Mouse (Mus musculus) heart, embryonic 12.5 days (tissue): ENCODE measurements around the gene Pard3b. TPM values are rescaled to one million over a fixed set of nuclear protein-coding genes. Genes with fewer than 3 reads are reported as not detected.

ENCODE experiments used
- ATAC-seq: fragments of 200-750 bp; cut with Nextera tagmentation; 2 replicates; pipeline ENCODE4 v1.8.0; 2017; ENCODE audit warnings: moderate TSS enrichment, moderate library complexity; ENCODE audit not compliant: insufficient number of reproducible peaks, low FRiP score
- H3K27ac ChIP-seq: fragments of 300-500 bp; sonication (generic); 2 replicates; pipeline ENCODE4 v1.5.1; 2016; ENCODE audit warnings: mild to moderate bottlenecking, moderate library complexity; ENCODE audit not compliant: poor library complexity, severe bottlenecking
- H3K27me3 ChIP-seq: fragments of 300-500 bp; sonication (generic); replicated peaks from 2 replicates; pipeline ENCODE4 v1.6.1; 2016; ENCODE audit warnings: mild to moderate bottlenecking, moderate library complexity
- H3K36me3 ChIP-seq: fragments of 300-500 bp; sonication (generic); 2 replicates; pipeline ENCODE4 v1.6.1; 2016; ENCODE audit warnings: mild to moderate bottlenecking, moderate library complexity
- H3K4me1 ChIP-seq: fragments of 300-500 bp; sonication (generic); replicated peaks from 2 replicates; pipeline ENCODE4 v1.6.1; 2016; ENCODE audit warnings: mild to moderate bottlenecking
- H3K4me2 ChIP-seq: fragments of 300-500 bp; sonication (generic); 2 replicates; pipeline ENCODE4 v1.6.1; 2016; ENCODE audit warnings: mild to moderate bottlenecking, moderate library complexity
- H3K4me3 ChIP-seq: fragments of 300-500 bp; sonication (generic); 2 replicates; pipeline ENCODE4 v1.5.1; 2016; ENCODE audit warnings: mild to moderate bottlenecking
- H3K9ac ChIP-seq: fragments of 300-500 bp; sonication (generic); 2 replicates; pipeline ENCODE4 v1.6.1; 2016; ENCODE audit warnings: mild to moderate bottlenecking, moderate library complexity
- H3K9me3 ChIP-seq: fragments of 300-500 bp; sonication (generic); replicated peaks from 2 replicates; pipeline ENCODE4 v1.6.1; 2016; ENCODE audit warnings: mild to moderate bottlenecking, moderate library complexity
- WGBS: fragments of 180-500 bp; shearing (Covaris S2); methylation state at CpG from one replicate; pipeline ENCODE4 v1.1.7; 2016; 5-methylcytosine and 5-hydroxymethylcytosine counted together
- polyA plus RNA-seq: library from polyadenylated mRNA; unstranded; fragments of >200 nt; fragmentation: Nextera tagmentation; extraction: Ambion mirVana; gene quantifications from 2 replicates; pipeline ENCODE4 v1.2.1, GENCODE M21; 2016

Gene Pard3b
- polyA plus RNA-seq, 1 experiment from 2014 or later = 16.0 TPM

DNA sequence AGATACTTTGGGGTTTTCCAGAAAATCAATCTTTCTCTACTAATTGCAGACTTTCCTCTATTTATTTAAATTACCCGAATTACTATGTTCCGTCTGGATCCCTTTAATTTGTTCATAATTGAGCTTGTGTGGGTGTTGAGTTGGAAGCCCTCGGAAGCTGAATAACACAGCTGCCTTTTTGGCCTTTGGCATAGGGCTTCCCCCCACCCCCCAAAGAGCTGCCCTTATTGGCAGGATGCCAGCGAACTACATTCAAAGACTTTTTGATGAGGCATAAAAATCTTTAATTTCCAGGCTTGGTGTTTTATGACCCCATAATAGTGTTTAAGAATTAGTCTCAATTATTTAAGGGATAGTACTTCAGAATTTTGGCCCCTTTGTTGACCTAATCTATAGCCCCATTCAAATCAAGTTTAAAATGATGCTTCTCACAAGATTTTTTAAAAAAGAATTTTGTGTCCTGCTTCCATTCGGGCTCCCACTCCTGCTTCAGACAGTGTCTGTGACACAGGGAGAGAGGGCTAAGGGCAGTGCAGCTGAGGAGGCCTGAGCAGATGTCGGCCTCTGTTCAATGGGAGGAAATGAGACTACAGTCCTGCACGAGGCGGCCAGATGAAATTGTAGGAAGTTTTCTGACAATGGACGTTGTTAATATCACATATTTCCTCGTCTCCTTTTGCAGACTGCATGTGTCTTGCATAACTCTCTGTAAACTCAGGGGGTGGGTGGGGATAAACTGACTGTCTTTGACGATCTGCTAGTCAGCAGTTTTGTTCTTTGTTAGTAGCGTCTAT, 605.8 kb downstream of the Pard3b start:
- Histone ChIP-seq H3K36me3 (no peaks in the 10 kb centered on the region), H3K9ac (no peak overlapping the region), H3K4me1 (no peaks in the 10 kb centered on the region), H3K4me3 (no peak overlapping the region), H3K27ac (no peak overlapping the region), H3K27me3 (no peaks in the 10 kb centered on the region), H3K4me2 (no peak overlapping the region), H3K9me3 (no peaks in the 10 kb centered on the region)
- WGBS = 58% methylated on average over 12 of the region's 12 CpGs
- no peak for ATAC-seq

DNA sequence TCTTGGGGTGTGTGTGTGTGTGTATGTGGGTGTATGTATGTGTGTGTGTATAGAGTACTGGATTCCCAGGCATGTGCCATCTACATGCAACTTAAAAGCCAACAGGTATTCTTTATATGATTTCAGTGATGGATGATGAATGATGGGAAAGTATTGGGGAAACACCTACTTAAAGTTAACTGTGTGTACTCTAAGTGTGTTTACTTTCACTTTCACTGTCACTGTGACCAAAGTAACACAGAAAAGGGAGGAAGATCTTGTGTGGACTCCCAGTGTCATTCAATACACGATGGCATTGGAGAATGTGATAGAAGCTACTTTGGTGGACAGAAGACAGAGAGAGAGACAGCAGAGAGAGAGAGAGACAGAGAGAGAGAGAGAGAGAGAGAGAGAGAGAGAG, 613.8 kb downstream of the Pard3b start:
- Histone ChIP-seq H3K4me2 (no peak overlapping the region), H3K27me3 (no peaks in the 10 kb centered on the region), H3K9ac (no peak overlapping the region), H3K36me3 (no peaks in the 10 kb centered on the region), H3K27ac (no peak overlapping the region), H3K9me3 (no peaks in the 10 kb centered on the region), H3K4me3 (no peak overlapping the region), H3K4me1 (no peaks in the 10 kb centered on the region)
- ATAC-seq = no peak
- 88% methylated on average over 1 of the region's 1 CpGs for WGBS

DNA sequence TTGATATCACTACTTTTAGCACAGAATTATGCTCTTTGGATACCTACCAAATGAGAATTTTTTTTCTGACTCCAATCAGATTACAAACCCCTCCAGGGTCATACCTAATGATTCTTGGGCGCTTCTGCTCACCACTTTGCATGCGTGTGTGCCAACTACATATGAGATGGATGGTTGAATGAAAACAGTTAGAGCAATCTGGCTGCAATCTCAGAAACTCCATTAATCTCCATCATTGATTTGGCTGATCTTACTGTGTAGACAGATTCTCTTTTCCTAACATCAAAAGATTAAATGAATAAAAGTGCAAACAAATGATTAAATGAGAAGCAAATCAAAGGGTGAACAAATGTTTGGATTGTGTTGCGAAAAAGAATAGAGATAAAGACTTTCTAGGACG, 615.7 kb downstream of the Pard3b start:
- Histone ChIP-seq H3K4me1 (0 out of 2 replicates have a peak, but pooled peaks cover 2% of the 10 kb centered on the region), H3K4me3 (no peak overlapping the region), H3K27ac (no peak overlapping the region), H3K4me2 (no peak overlapping the region), H3K36me3 (no peaks in the 10 kb centered on the region), H3K9me3 (no peaks in the 10 kb centered on the region), H3K27me3 (no peaks in the 10 kb centered on the region), H3K9ac (no peak overlapping the region)
- 77% methylated on average over 4 of the region's 4 CpGs for WGBS
- no peak for ATAC-seq

DNA sequence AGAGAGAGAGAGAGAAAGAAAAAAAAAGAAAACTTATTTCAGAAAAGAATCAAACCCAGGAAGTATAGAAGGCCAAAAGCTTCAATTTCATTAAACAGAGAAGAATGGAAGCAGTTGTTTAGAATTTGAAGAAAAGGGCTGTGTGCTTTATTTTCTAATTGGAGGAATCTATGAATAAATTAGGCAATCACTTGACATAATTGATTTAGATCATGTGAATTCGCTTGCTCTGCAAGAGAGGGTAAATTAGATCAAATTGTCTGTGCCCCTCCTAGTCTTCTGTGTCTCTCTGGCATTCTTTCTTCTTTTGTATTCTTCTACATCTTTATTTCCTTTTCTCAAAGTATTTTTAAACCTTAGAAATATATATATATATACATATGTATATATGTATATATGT, 616.3 kb downstream of the Pard3b start:
- H3K4me1 ChIP-seq = peaks cover 5% of the 10 kb centered on the region; the same call in 1 of the 2 replicates

DNA sequence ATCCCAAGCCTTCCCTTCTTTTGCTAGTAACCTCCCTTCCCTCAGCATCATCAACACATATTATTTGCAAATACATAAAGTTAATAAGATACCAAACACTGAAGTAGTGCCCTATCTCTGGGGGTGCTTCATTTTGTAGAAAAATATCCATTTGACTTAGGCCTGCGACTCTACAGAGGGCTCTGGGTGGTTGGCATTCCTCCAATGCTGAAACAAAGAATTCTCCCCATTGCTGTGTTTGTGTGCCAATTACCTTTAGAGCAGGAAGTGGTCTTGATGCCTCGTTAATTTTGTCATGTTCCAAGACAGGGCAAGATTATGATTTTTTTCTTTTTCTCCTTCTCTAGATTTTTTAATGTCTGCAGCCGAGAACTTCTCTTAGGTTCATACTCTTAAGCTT, 637.8 kb downstream of the Pard3b start:
- WGBS = 61% methylated on average over 3 of the region's 3 CpGs
- no peaks in the 10 kb centered on the region for H3K9me3 ChIP-seq
- no peak overlapping the region for H3K9ac ChIP-seq
- H3K4me1 ChIP-seq = no peaks in the 10 kb centered on the region
- H3K27me3 ChIP-seq = no peaks in the 10 kb centered on the region
- H3K4me2 ChIP-seq = no peak overlapping the region
- H3K4me3 ChIP-seq = no peak overlapping the region
- H3K36me3 ChIP-seq = no peaks in the 10 kb centered on the region
- no peak overlapping the region for H3K27ac ChIP-seq
- ATAC-seq = no peak

More for the DNA sequence above, 616.3 kb downstream of the Pard3b start:
- Histone ChIP-seq H3K4me3 (no peak overlapping the region), H3K9me3 (no peaks in the 10 kb centered on the region), H3K27ac (no peak overlapping the region), H3K36me3 (no peaks in the 10 kb centered on the region), H3K4me2 (no peak overlapping the region), H3K9ac (no peak overlapping the region), H3K27me3 (no peaks in the 10 kb centered on the region)
- no peak for ATAC-seq
- WGBS = 89% methylated on average over 1 of the region's 1 CpGs

DNA sequence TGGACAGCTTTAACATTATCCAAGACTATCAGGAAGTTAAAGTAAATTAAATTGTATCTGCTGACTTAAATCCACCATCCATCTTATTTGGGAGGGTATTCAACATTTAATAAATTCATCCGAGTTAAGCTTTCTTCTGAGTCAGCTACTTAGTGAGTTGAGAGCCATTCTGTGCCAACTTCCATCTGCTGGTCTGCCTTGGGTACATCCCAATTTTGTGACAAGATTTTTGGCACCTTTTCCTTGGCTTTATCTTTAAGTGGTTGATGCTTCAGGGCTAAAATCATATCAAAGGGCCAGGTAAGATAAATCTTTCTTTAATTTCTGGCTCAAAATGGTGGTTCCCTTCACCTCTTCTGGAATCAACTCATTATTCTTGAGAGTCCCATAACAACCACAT, 640.0 kb downstream of the Pard3b start:
- Histone ChIP-seq H3K36me3 (no peaks in the 10 kb centered on the region), H3K27me3 (no peaks in the 10 kb centered on the region), H3K9me3 (no peaks in the 10 kb centered on the region), H3K4me1 (no peaks in the 10 kb centered on the region), H3K9ac (no peak overlapping the region), H3K4me2 (no peak overlapping the region), H3K4me3 (no peak overlapping the region), H3K27ac (no peak overlapping the region)
- WGBS = 80% methylated on average over 1 of the region's 1 CpGs
- no peak for ATAC-seq

DNA sequence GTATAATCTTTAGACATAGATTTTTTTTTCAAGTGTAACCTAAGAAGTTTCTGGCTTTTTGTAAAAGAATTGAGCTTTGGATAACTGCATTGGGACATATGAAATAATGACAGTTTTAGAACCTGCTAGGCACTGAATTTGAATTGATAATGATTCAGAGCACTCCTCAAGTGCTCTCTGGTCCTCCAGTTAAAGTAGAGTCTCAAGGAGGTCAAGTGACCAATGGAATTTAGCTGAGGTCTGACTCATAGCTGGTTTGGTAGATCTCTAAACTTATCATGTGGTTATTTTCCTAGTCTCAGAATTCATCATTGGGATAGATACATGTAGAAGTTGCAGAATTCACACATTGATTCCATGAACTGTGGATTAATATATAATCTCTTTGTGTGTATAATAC, 642.0 kb downstream of the Pard3b start:
- H3K4me1 ChIP-seq = no peaks in the 10 kb centered on the region
- no peak overlapping the region for H3K4me3 ChIP-seq
- H3K27ac ChIP-seq = no peak overlapping the region
- no peak overlapping the region for H3K9ac ChIP-seq
- no peak for ATAC-seq
- H3K36me3 ChIP-seq = no peaks in the 10 kb centered on the region
- no peaks in the 10 kb centered on the region for H3K27me3 ChIP-seq
- H3K9me3 ChIP-seq = no peaks in the 10 kb centered on the region
- H3K4me2 ChIP-seq = no peak overlapping the region

DNA sequence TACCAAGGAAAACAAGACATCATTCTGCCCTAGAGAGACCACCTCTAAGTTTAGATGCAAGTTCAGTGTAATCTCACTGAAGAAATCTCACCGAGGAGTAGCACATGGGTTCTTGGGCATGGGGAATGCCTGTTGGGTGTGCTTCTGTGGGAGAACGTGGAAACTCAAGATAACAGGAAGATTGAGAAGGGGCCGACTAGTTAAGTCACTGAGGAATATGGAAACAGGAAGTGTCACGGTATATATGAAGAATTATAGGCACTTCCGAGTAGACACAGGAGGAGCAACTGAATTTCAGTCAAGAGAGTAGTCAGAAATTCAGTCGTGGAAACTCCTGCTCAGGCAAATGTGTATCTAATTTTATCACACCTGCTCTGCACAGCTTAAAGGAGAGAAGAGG, 644.2 kb downstream of the Pard3b start:
- H3K4me1 ChIP-seq = no peaks in the 10 kb centered on the region
- no peak overlapping the region for H3K9ac ChIP-seq
- no peak overlapping the region for H3K27ac ChIP-seq
- H3K4me2 ChIP-seq = no peak overlapping the region
- no peak for ATAC-seq
- no peaks in the 10 kb centered on the region for H3K27me3 ChIP-seq
- H3K4me3 ChIP-seq = no peak overlapping the region
- H3K9me3 ChIP-seq = no peaks in the 10 kb centered on the region
- WGBS = 64% methylated on average over 6 of the region's 6 CpGs
- H3K36me3 ChIP-seq = no peaks in the 10 kb centered on the region

DNA sequence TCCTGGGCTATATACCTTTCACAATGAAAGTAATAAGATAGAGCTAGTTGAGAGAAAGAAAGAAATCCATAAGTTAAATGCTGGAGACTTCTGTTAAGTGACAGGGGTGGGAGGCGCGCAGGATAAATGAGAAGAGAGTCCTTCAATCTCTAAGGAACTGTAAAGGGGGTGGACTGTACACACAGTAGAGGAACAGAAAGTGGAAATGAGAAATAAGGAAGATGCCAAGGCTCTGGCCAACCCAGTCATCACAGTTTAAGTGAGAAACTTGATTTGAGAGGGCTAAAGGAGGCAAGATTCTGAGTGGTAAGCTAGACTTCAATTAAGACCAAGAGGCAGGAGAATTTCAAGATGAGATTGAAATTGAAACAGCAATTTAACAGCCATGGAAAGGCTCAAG, 645.0 kb downstream of the Pard3b start:
- Histone ChIP-seq H3K27ac (no peak overlapping the region), H3K27me3 (no peaks in the 10 kb centered on the region), H3K4me1 (no peaks in the 10 kb centered on the region), H3K4me2 (no peak overlapping the region), H3K4me3 (no peak overlapping the region), H3K36me3 (no peaks in the 10 kb centered on the region), H3K9me3 (no peaks in the 10 kb centered on the region), H3K9ac (no peak overlapping the region)
- 98% methylated on average over 2 of the region's 2 CpGs for WGBS
- no peak for ATAC-seq

DNA sequence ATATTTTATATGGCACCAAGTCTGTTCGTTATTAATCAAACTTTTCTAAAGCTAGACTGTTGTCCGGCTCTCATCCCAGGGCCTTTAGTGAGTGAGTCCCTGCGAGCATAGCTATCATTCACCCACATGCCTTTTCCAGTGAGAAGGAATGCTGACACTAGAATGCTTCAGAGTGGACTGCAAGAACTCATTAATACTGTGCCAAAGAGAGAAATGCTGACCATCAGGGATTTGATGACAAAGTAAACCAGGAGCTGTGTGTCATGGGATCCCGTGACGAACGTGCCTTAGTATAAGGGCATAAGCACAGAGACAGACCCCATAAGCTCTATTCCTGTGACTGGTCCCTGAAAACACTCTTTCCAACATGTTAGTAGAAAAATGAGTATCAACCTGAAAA, 670.8 kb downstream of the Pard3b start:
- H3K4me2 ChIP-seq = no peak overlapping the region
- no peak overlapping the region for H3K9ac ChIP-seq
- no peak for ATAC-seq
- H3K27ac ChIP-seq = no peak overlapping the region
- no peaks in the 10 kb centered on the region for H3K9me3 ChIP-seq
- no peaks in the 10 kb centered on the region for H3K36me3 ChIP-seq
- 60% methylated on average over 6 of the region's 6 CpGs for WGBS
- no peak overlapping the region for H3K4me3 ChIP-seq
- no peaks in the 10 kb centered on the region; the same call in 1 of the 2 replicates for H3K4me1 ChIP-seq
- no peaks in the 10 kb centered on the region for H3K27me3 ChIP-seq

DNA sequence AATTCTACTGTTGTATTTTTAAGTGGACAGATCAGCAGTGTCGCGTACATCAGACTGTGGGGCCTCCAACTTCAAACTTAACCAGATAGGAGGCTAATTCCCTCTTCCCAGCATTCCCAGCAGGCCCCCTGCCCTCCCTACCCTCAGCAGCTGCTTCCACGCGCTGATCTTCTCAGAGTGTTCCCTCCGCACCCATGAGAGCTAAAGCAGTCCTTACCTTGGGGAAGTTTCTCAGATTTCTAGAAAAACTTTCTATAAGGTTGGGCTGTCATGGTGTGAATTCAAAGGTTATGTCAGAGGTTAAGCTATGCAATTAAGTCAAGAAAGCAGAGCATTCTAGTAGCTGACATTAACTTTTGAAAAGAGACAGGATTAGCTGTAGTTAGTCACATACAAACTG, 686.6 kb downstream of the Pard3b start:
- H3K9ac ChIP-seq = no peak overlapping the region
- H3K9me3 ChIP-seq = no peaks in the 10 kb centered on the region
- H3K36me3 ChIP-seq = no peaks in the 10 kb centered on the region
- no peak overlapping the region for H3K27ac ChIP-seq
- no peak overlapping the region for H3K4me2 ChIP-seq
- H3K4me3 ChIP-seq = no peak overlapping the region
- ATAC-seq = no peak
- no peaks in the 10 kb centered on the region for H3K27me3 ChIP-seq
- peaks cover 4% of the 10 kb centered on the region for H3K4me1 ChIP-seq
- WGBS = 59% methylated on average over 5 of the region's 5 CpGs

DNA sequence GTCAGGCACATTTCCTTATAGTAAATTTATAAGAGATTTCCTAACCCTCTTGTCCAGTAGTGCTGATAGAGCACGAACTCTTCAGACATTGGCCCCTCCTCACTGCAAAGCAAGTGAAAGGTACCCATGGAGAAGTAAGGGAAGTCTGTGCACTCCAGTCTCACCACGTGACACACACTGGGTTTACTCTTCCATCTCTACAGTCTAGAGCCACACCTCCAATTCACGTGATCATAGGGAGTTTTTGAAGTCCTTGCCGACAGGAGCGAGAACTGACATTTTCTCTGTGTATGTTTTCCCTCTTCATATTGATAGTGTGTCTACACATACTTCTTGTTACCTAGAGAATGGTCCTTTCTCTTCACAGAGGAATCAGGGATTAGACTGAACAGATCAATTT, 689.1 kb downstream of the Pard3b start:
- no peak for ATAC-seq
- Histone ChIP-seq H3K27ac (no peak overlapping the region), H3K4me3 (no peak overlapping the region), H3K27me3 (no peaks in the 10 kb centered on the region), H3K4me2 (no peak overlapping the region), H3K4me1 (peaks cover 4% of the 10 kb centered on the region), H3K9ac (no peak overlapping the region), H3K36me3 (no peaks in the 10 kb centered on the region), H3K9me3 (no peaks in the 10 kb centered on the region)
- 77% methylated on average over 5 of the region's 5 CpGs for WGBS
